Mouse (Mus musculus): ENCODE data around the gene Srrm3. TPM values are rescaled to one million over a fixed set of nuclear protein-coding genes. Genes with fewer than 3 reads are reported as not detected.

Srrm3 gene
- polyA plus RNA-seq, 1 experiment from 2014 or later: 25.5 TPM

- Histone ChIP-seq H3K9me3 (ENCODE audit: control insufficient read depth, low read length) (no peaks in the 10 kb centered on the region), H3K27ac (ENCODE audit: low read depth, low read length) (no peak overlapping the region), H3K9ac (ENCODE audit: low read length) (no peak overlapping the region), H3K36me3 (ENCODE audit: control insufficient read depth, insufficient read depth, low read length) (no peaks in the 10 kb centered on the region), H3K4me1 (ENCODE audit: control insufficient read depth, insufficient read depth, low read length) (peaks cover 11% of the 10 kb centered on the region), H3K4me2 (ENCODE audit: low read depth) (no peak overlapping the region), H3K27me3 (ENCODE audit: control insufficient read depth, insufficient read depth, low read length) (peaks cover 50% of the 10 kb centered on the region), H3K4me3 (ENCODE audit: low read depth, low read length) (no peak overlapping the region)
- ATAC-seq (ENCODE audit: insufficient read depth, low FRiP score, low TSS enrichment) (no peak), DNase-seq (ENCODE audit: low spot score) (no peak)
- 66% methylated on average over 14 of the region's 14 CpGs for WGBS
These were observed 63.2 kb downstream of the Srrm3 start for GRCm38 (mm10) chr5:135869661-135870423.

GRCm38 (mm10) chr5:135870505-135870904, 63.8 kb downstream of the Srrm3 start:
- Histone ChIP-seq H3K9me3 (ENCODE audit: control insufficient read depth, low read length) (no peaks in the 10 kb centered on the region), H3K27ac (ENCODE audit: low read depth, low read length) (no peak overlapping the region), H3K27me3 (ENCODE audit: control insufficient read depth, insufficient read depth, low read length) (peaks cover 50% of the 10 kb centered on the region), H3K9ac (ENCODE audit: low read length) (no peak overlapping the region), H3K4me1 (ENCODE audit: control insufficient read depth, insufficient read depth, low read length) (peaks cover 11% of the 10 kb centered on the region), H3K4me2 (ENCODE audit: low read depth) (no peak overlapping the region), H3K36me3 (ENCODE audit: control insufficient read depth, insufficient read depth, low read length) (no peaks in the 10 kb centered on the region), H3K4me3 (ENCODE audit: low read depth, low read length) (no peak overlapping the region)
- ATAC-seq (ENCODE audit: insufficient read depth, low FRiP score, low TSS enrichment): no peak
- no peak for DNase-seq (ENCODE audit: low spot score)
- WGBS: 90% methylated on average over 5 of the region's 5 CpGs

- WGBS: 15% methylated on average over 16 of the region's 16 CpGs
- no peak overlapping the region for H3K4me2 ChIP-seq (ENCODE audit: low read depth)
- ATAC-seq (ENCODE audit: insufficient read depth, low FRiP score, low TSS enrichment): no peak
- no peaks in the 10 kb centered on the region for H3K36me3 ChIP-seq (ENCODE audit: control insufficient read depth, insufficient read depth, low read length)
- no peak for DNase-seq (ENCODE audit: low spot score)
- H3K4me3 ChIP-seq (ENCODE audit: low read depth, low read length): no peak overlapping the region
- no peak overlapping the region for H3K9ac ChIP-seq (ENCODE audit: low read length)
- H3K27me3 ChIP-seq (ENCODE audit: control insufficient read depth, insufficient read depth, low read length): peaks cover 38% of the 10 kb centered on the region
- H3K27ac ChIP-seq (ENCODE audit: low read depth, low read length): no peak overlapping the region
- H3K9me3 ChIP-seq (ENCODE audit: control insufficient read depth, low read length): no peaks in the 10 kb centered on the region
- H3K4me1 ChIP-seq (ENCODE audit: control insufficient read depth, insufficient read depth, low read length): peaks cover 7% of the 10 kb centered on the region
These were observed 66.3 kb downstream of the Srrm3 start for GRCm38 (mm10) chr5:135872996-135873395.

GRCm38 (mm10) chr5:135873753-135874152, 67.1 kb downstream of the Srrm3 start:
- no peak overlapping the region for H3K27ac ChIP-seq (ENCODE audit: low read depth, low read length)
- H3K4me3 ChIP-seq (ENCODE audit: low read depth, low read length): no peak overlapping the region
- no peaks in the 10 kb centered on the region for H3K36me3 ChIP-seq (ENCODE audit: control insufficient read depth, insufficient read depth, low read length)
- no peak overlapping the region for H3K9ac ChIP-seq (ENCODE audit: low read length)
- no peak for DNase-seq (ENCODE audit: low spot score)
- H3K9me3 ChIP-seq (ENCODE audit: control insufficient read depth, low read length): no peaks in the 10 kb centered on the region
- peaks cover 30% of the 10 kb centered on the region for H3K27me3 ChIP-seq (ENCODE audit: control insufficient read depth, insufficient read depth, low read length)
- H3K4me2 ChIP-seq (ENCODE audit: low read depth): no peak overlapping the region
- ATAC-seq (ENCODE audit: insufficient read depth, low FRiP score, low TSS enrichment): no peak
- no peaks in the 10 kb centered on the region for H3K4me1 ChIP-seq (ENCODE audit: control insufficient read depth, insufficient read depth, low read length)
- 70% methylated on average over 9 of the region's 9 CpGs for WGBS

- Histone ChIP-seq H3K9ac (ENCODE audit: low read length) (no peak overlapping the region), H3K27ac (ENCODE audit: low read depth, low read length) (no peak overlapping the region), H3K4me1 (ENCODE audit: control insufficient read depth, insufficient read depth, low read length) (no peaks in the 10 kb centered on the region), H3K27me3 (ENCODE audit: control insufficient read depth, insufficient read depth, low read length) (peaks cover 4% of the 10 kb centered on the region), H3K9me3 (ENCODE audit: control insufficient read depth, low read length) (no peaks in the 10 kb centered on the region), H3K4me2 (ENCODE audit: low read depth) (peak overlapping the region; percentile 45), H3K4me3 (ENCODE audit: low read depth, low read length) (no peak overlapping the region), H3K36me3 (ENCODE audit: control insufficient read depth, insufficient read depth, low read length) (no peaks in the 10 kb centered on the region)
- WGBS: 25% methylated on average over 8 of the region's 8 CpGs
- ATAC-seq (ENCODE audit: insufficient read depth, low FRiP score, low TSS enrichment) (no peak), DNase-seq (ENCODE audit: low spot score) (peak; percentile 73)
These were observed 70.5 kb downstream of the Srrm3 start for GRCm38 (mm10) chr5:135877180-135877579.

GRCm38 (mm10) chr5:135877831-135878231, 71.1 kb downstream of the Srrm3 start:
- H3K9me3 ChIP-seq (ENCODE audit: control insufficient read depth, low read length): no peaks in the 10 kb centered on the region
- DNase-seq (ENCODE audit: low spot score) (peak; percentile 71), ATAC-seq (ENCODE audit: insufficient read depth, low FRiP score, low TSS enrichment) (no peak)
- peak overlapping the region; percentile 45 for H3K4me2 ChIP-seq (ENCODE audit: low read depth)
- peak overlapping the region; percentile 25 for H3K4me3 ChIP-seq (ENCODE audit: low read depth, low read length)
- 2% methylated on average over 16 of the region's 16 CpGs for WGBS
- H3K36me3 ChIP-seq (ENCODE audit: control insufficient read depth, insufficient read depth, low read length): no peaks in the 10 kb centered on the region
- no peak overlapping the region for H3K27ac ChIP-seq (ENCODE audit: low read depth, low read length)
- no peaks in the 10 kb centered on the region for H3K4me1 ChIP-seq (ENCODE audit: control insufficient read depth, insufficient read depth, low read length)
- H3K27me3 ChIP-seq (ENCODE audit: control insufficient read depth, insufficient read depth, low read length): peaks cover 3% of the 10 kb centered on the region; the same call in 1 of the 2 replicates
- 0 out of 2 replicates have a peak overlapping the region, but pooled peaks have one; percentile 14 for H3K9ac ChIP-seq (ENCODE audit: low read length)

- no peak overlapping the region for H3K27ac ChIP-seq (ENCODE audit: low read depth, low read length)
- H3K9ac ChIP-seq (ENCODE audit: low read length): no peak overlapping the region
- no peaks in the 10 kb centered on the region for H3K27me3 ChIP-seq (ENCODE audit: control insufficient read depth, insufficient read depth, low read length)
- WGBS: 63% methylated on average over 13 of the region's 13 CpGs
- no peaks in the 10 kb centered on the region for H3K9me3 ChIP-seq (ENCODE audit: control insufficient read depth, low read length)
- H3K4me1 ChIP-seq (ENCODE audit: control insufficient read depth, insufficient read depth, low read length): no peaks in the 10 kb centered on the region
- no peak overlapping the region for H3K4me3 ChIP-seq (ENCODE audit: low read depth, low read length)
- peak; percentile 10 for DNase-seq (ENCODE audit: low spot score)
- no peak overlapping the region for H3K4me2 ChIP-seq (ENCODE audit: low read depth)
- H3K36me3 ChIP-seq (ENCODE audit: control insufficient read depth, insufficient read depth, low read length): no peaks in the 10 kb centered on the region
- ATAC-seq (ENCODE audit: insufficient read depth, low FRiP score, low TSS enrichment): no peak
These were observed 72.9 kb downstream of the Srrm3 start for GRCm38 (mm10) chr5:135879449-135880158.

- no peak for ATAC-seq (ENCODE audit: insufficient read depth, low FRiP score, low TSS enrichment)
- no peaks in the 10 kb centered on the region for H3K9me3 ChIP-seq (ENCODE audit: control insufficient read depth, low read length)
- no peak overlapping the region for H3K4me3 ChIP-seq (ENCODE audit: low read depth, low read length)
- H3K4me1 ChIP-seq (ENCODE audit: control insufficient read depth, insufficient read depth, low read length): peaks cover 6% of the 10 kb centered on the region; the same call in 1 of the 2 replicates
- no peaks in the 10 kb centered on the region for H3K36me3 ChIP-seq (ENCODE audit: control insufficient read depth, insufficient read depth, low read length)
- WGBS: 79% methylated on average over 6 of the region's 6 CpGs
- H3K27me3 ChIP-seq (ENCODE audit: control insufficient read depth, insufficient read depth, low read length): peaks cover 18% of the 10 kb centered on the region
- H3K4me2 ChIP-seq (ENCODE audit: low read depth): no peak overlapping the region
- no peak overlapping the region for H3K9ac ChIP-seq (ENCODE audit: low read length)
- DNase-seq (ENCODE audit: low spot score): peak; percentile 8
- no peak overlapping the region for H3K27ac ChIP-seq (ENCODE audit: low read depth, low read length)
These were observed 78.0 kb downstream of the Srrm3 start for GRCm38 (mm10) chr5:135884641-135885040.
